Mouse (Mus musculus) liver, embryonic 16.5 days (tissue): Measurements from ENCODE around the gene Ddx51. TPM values are rescaled to one million over a fixed set of nuclear protein-coding genes. Genes with fewer than 3 reads are reported as not detected.

Experiments
- ATAC-seq: fragments of 200-750 bp; cut with Nextera tagmentation; 2 replicates; pipeline ENCODE4 v1.8.0; 2017; ENCODE audit warnings: low read depth, mild to moderate bottlenecking, moderate number of reproducible peaks, moderate library complexity
- H3K27ac ChIP-seq: fragments of 300-500 bp; sonication (generic); 2 replicates; pipeline ENCODE4 v1.5.1; 2014; ENCODE audit warnings: mild to moderate bottlenecking, low read length
- H3K27me3 ChIP-seq: fragments of 300-500 bp; sonication (generic); 2 replicates; pipeline ENCODE4 v1.6.1; 2014; ENCODE audit warnings: low read depth, low read length, mixed read lengths; ENCODE audit not compliant: control insufficient read depth, insufficient read depth
- H3K36me3 ChIP-seq: fragments of 300-500 bp; sonication (generic); 2 replicates; pipeline ENCODE4 v1.6.1; 2014; ENCODE audit warnings: mild to moderate bottlenecking; ENCODE audit not compliant: control insufficient read depth, insufficient read depth
- H3K4me1 ChIP-seq: fragments of 300-500 bp; sonication (generic); 2 replicates; pipeline ENCODE4 v1.6.1; 2014; ENCODE audit warnings: low read depth, low read length, mixed read lengths; ENCODE audit not compliant: control insufficient read depth
- H3K4me2 ChIP-seq: fragments of 300-500 bp; sonication (generic); 2 replicates; pipeline ENCODE4 v1.6.1; 2014; ENCODE audit warnings: low read depth, low read length, mixed read lengths
- H3K4me3 ChIP-seq: fragments of 300-500 bp; sonication (generic); 2 replicates; pipeline ENCODE4 v1.5.1; 2014; ENCODE audit warnings: low read depth, mild to moderate bottlenecking, low read length
- H3K9ac ChIP-seq: fragments of 300-500 bp; sonication (generic); 2 replicates; pipeline ENCODE4 v1.6.1; 2014; ENCODE audit warnings: low read depth, low read length
- H3K9me3 ChIP-seq: fragments of 300-500 bp; sonication (generic); replicated peaks from 2 replicates; pipeline ENCODE4 v1.6.1; 2016; ENCODE audit warnings: low read length; ENCODE audit not compliant: control insufficient read depth
- WGBS: fragments of 180-500 bp; shearing (Covaris S2); extraction: QIAGEN DNeasy Blood & Tissue Kit; methylation state at CpG from one replicate; pipeline ENCODE4 v1.1.7; 2014; ENCODE audit not compliant: insufficient replicate concordance; 5-methylcytosine and 5-hydroxymethylcytosine counted together
- polyA plus RNA-seq: library from polyadenylated mRNA; unstranded; fragments of >200 nt; fragmentation: Nextera tagmentation; extraction: Ambion mirVana; gene quantifications from 2 replicates; pipeline ENCODE4 v1.2.1, GENCODE M21; 2015

Ddx51 gene
- polyA plus RNA-seq, 1 experiment from 2014 or later = 7.5 TPM

DNA sequence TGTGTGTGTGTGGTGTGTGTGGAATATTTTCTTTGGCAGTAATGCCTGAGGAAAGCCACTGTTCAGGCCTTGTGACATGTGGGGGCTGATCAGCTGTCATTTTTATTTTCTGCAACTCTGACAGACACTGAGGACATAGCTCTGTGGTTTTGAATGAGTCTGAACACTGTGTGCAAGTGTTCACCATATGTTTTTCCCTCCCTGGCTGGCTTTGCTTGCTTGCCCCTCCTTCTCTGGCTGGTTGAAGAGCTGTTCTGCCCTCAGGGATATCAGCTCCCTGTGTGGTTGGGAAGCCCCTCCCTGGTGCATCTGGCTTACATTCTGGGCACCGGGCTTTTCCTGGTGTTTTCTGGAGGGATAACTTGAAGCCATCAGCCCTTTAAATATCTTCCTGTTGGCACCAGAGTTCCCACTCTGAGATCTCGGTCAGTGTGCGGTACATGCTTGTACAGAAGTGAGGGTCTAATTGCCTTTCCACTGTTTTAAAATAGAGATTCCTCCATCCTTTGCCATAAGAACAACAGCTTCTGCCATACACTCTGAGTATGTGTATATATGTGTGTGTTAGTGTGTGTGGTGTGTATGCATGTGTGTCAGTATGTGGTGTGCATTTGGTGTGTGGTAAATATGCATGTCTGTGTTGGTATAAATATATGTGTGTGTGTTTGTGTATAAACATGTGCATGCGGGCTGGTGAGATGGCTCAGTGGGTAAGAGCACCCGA lies 41.7 kb upstream of the Ddx51 start:
- no peaks in the 10 kb centered on the region for H3K27me3 ChIP-seq
- no peak overlapping the region for H3K27ac ChIP-seq
- no peaks in the 10 kb centered on the region for H3K36me3 ChIP-seq
- H3K4me3 ChIP-seq = no peak overlapping the region
- WGBS = 64% methylated on average over 5 of the region's 5 CpGs
- no peak overlapping the region for H3K4me2 ChIP-seq
- H3K9me3 ChIP-seq = no peaks in the 10 kb centered on the region
- H3K4me1 ChIP-seq = no peaks in the 10 kb centered on the region
- no peak overlapping the region for H3K9ac ChIP-seq
- no peak for ATAC-seq

DNA sequence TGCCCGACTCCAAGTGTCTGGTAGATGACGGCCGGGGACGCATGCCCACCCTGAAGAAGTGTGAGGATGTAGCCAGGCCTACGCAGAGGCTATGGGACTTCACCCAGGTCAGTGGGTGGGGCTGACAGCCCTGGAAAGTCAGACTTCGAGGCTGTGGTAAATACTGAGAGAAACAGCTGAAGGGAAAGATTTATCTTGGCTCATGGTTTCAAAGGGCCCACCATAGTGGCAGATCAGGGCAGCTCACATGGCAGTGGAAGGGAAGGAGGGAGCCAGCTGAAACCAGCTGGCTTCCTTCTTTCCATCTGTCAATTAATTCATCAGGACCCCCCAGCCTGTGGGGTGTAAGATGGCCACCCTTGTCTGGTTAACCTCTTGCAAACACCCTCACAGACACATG lies 34.0 kb upstream of the Ddx51 start:
- no peak overlapping the region for H3K9ac ChIP-seq
- H3K27ac ChIP-seq = no peak overlapping the region
- H3K4me3 ChIP-seq = no peak overlapping the region
- no peaks in the 10 kb centered on the region for H3K36me3 ChIP-seq
- WGBS = 72% methylated on average over 6 of the region's 6 CpGs
- H3K9me3 ChIP-seq = no peaks in the 10 kb centered on the region
- H3K4me2 ChIP-seq = no peak overlapping the region
- no peaks in the 10 kb centered on the region for H3K4me1 ChIP-seq
- ATAC-seq = no peak
- H3K27me3 ChIP-seq = no peaks in the 10 kb centered on the region

DNA sequence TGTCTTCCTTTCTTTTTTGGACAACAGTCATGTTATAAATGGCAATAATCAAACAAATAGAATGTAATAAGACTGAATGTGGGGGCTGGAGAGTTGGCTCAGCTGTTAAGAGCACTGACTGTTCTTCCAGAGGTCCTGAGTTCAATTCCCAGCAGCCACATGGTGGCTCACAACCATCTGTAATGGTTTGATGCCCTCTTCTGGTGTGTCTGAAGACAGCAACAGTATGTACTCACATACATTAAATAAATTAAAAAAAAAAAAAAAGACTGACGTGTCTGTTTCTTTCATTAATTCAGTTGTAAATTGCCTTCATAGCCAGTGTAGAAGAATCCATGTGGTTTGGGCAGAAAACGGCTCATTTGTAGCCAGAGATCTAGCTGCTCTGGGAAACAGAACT lies 28.9 kb upstream of the Ddx51 start:
- Histone ChIP-seq H3K36me3 (no peaks in the 10 kb centered on the region), H3K27me3 (no peaks in the 10 kb centered on the region), H3K9ac (no peak overlapping the region), H3K4me1 (no peaks in the 10 kb centered on the region), H3K4me3 (no peak overlapping the region), H3K9me3 (no peaks in the 10 kb centered on the region), H3K27ac (no peak overlapping the region), H3K4me2 (no peak overlapping the region)
- 67% methylated on average over 2 of the region's 2 CpGs for WGBS
- ATAC-seq = no peak

DNA sequence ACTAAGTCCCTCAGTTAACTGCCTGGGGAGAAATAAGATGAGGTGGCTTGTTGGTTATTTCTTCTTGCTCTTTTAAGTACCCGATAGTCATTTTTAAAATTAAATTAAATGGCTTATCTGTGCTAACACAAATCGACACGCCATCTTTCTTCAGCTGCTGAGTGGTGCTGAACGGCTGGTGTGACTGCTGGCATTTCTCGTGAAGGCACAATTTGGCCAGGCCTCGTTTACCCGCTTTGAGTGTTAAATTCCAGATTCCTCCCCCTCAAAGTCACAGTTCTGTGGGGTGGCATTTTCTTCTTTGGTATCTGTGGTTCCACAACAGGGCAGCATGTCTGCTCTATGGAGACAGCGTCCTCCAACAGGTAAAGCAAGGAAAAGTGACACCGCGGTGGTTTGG lies 25.9 kb upstream of the Ddx51 start:
- Histone ChIP-seq H3K27me3 (no peaks in the 10 kb centered on the region), H3K27ac (no peak overlapping the region), H3K4me1 (no peaks in the 10 kb centered on the region), H3K4me3 (no peak overlapping the region), H3K9me3 (no peaks in the 10 kb centered on the region), H3K36me3 (no peaks in the 10 kb centered on the region), H3K9ac (no peak overlapping the region), H3K4me2 (no peak overlapping the region)
- WGBS = 64% methylated on average over 10 of the region's 10 CpGs
- ATAC-seq = no peak

DNA sequence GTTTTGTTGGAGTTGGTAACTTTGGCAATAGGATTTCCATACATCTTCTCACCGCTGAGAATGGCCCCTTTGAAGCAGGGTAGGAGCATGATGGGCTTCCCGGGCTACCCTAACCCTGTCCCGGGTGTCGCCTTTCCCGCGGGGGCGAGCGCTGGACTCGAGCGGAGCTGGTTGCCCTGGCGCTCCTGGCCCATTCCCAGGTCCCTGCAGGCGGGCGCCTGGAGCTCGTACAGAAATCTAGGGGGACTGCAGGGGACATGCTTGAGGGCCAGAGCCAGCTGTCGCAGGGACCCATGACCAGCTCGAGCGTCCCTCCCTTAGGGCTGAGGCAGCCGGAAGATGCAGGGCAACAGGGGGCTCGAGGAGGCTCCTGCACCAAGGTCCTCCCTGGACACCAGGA lies 25.1 kb upstream of the Ddx51 start:
- 25% methylated on average over 19 of the region's 19 CpGs for WGBS
- Histone ChIP-seq H3K4me3 (no peak overlapping the region), H3K4me2 (no peak overlapping the region), H3K4me1 (no peaks in the 10 kb centered on the region), H3K27me3 (no peaks in the 10 kb centered on the region), H3K36me3 (no peaks in the 10 kb centered on the region), H3K27ac (no peak overlapping the region), H3K9me3 (no peaks in the 10 kb centered on the region), H3K9ac (no peak overlapping the region)
- ATAC-seq = no peak

DNA sequence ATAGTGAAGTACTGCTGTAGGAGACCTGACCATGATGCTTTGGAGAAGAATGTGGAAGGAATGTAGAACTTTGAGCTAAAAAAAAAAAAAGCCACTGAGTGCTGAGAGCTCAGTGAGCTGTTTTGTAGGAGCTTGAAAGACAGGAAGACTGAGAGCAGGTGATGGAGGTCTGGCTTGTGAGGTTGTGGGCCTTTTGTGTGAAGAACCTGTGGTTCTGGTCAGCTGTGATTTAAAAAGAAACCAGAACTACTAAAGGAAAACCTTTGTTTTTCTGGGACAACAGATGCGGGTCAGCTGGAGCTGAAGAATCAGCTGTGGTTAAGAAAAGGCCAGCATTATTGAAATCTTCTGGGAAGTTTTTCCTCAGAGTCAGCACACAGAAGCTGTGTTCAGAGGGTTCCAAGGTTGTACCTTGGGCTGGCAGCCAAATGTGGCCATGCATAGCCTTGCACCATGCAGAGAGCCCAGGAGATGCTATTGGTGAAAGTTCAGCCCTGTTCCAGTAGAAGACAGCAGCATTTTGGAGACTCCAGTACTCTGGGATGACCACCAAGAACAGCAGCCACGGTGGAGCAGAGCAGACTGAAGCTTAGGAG lies 23.6 kb upstream of the Ddx51 start:
- H3K9me3 ChIP-seq = no peaks in the 10 kb centered on the region
- H3K36me3 ChIP-seq = no peaks in the 10 kb centered on the region
- WGBS = 64% methylated on average over 2 of the region's 2 CpGs
- no peaks in the 10 kb centered on the region for H3K27me3 ChIP-seq
- no peak for ATAC-seq
- no peak overlapping the region for H3K9ac ChIP-seq
- H3K27ac ChIP-seq = no peak overlapping the region
- H3K4me2 ChIP-seq = no peak overlapping the region
- no peak overlapping the region for H3K4me3 ChIP-seq
- no peaks in the 10 kb centered on the region for H3K4me1 ChIP-seq

DNA sequence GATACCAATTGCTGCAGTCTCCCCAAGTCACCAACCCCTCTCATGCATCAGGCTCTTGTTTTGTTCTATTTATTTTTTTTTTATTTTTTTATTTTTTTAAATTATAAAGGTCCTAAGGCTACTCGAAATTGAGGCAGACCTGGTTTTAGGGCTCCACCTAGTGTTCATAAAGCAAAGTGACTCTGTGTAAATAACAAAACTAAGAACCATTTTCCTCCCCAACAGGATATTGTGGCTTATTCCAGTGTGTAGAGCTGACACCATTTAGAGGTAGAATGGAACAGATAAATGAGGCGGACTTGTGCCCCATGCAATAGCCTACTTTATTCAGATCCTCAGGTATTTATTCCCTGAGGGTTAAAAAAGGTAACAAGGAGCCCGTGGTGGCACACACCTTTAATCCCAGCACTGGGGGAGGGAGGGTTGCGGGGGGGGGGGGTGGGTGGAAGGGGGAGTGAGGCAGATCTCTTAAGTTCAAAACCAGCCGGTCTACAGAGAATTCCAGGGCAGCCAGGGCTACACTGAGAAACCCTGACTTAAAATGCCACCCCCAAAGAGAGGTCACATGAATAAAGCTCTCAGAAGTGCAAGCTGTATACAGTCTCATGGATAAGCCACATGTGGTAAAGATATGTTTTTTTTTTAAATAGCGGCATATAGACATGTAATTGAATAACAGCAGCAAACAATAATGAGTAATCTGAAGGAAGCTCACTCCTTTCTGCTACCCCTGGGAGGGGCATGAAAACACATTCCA lies 17.1 kb upstream of the Ddx51 start:
- Histone ChIP-seq H3K27me3 (no peaks in the 10 kb centered on the region), H3K9ac (no peak overlapping the region), H3K36me3 (no peaks in the 10 kb centered on the region), H3K4me1 (no peaks in the 10 kb centered on the region), H3K9me3 (no peaks in the 10 kb centered on the region), H3K4me3 (no peak overlapping the region), H3K27ac (no peak overlapping the region), H3K4me2 (no peak overlapping the region)
- 38% methylated on average over 6 of the region's 6 CpGs for WGBS
- ATAC-seq = no peak

DNA sequence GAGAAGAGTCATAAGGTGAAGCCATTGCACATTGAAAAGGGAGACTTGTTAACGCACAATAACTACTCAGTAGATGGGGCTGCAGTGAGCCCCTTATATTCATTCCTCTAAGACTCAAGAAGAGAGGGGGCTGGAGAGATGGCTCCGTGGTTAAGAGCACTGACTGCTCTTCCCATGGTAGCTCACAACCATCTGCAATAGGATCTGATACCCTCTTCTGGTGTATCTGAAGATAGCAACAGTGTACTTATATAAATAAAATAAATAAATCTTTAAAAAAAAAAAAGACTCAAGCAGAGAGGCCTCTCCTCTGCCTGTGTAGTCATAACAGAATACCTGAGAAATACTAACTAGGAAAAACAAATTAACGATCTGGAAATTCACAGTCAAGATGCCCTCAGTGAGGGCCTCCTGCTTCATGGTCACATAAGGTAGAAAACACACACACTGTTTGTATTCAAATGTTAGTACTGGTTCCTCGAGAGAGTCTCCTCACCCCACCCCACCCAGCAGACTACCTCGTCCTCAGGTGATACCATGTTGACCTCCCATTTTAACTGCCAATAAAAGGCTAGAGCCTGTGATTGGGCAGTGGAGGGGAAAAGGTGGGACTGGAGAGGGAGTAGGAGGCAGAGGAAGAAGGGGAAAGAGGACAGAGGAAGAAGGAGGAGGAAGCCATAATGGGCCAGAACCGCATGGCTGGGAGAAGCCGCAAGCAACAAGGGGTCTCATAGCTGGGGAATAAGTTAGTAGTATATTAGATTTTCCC lies 14.8 kb upstream of the Ddx51 start:
- Histone ChIP-seq H3K27ac (no peak overlapping the region), H3K4me3 (no peak overlapping the region), H3K4me1 (no peaks in the 10 kb centered on the region), H3K36me3 (no peaks in the 10 kb centered on the region), H3K4me2 (no peak overlapping the region), H3K27me3 (no peaks in the 10 kb centered on the region), H3K9ac (no peak overlapping the region), H3K9me3 (no peaks in the 10 kb centered on the region)
- no peak for ATAC-seq
- WGBS = 63% methylated on average over 7 of the region's 7 CpGs
